Mouse (Mus musculus) spleen, adult 2 months (tissue): Measurements from ENCODE around the gene Camk1d.

Experiments
- CTCF ChIP-seq: fragments of 200-500 bp; IDR thresholded peaks from 2 replicates; pipeline ENCODE4 v1.5.1; 2011; ENCODE audit warnings: mild to moderate bottlenecking, inconsistent platforms; ENCODE audit not compliant: insufficient read depth, insufficient read length, insufficient replicate concordance; ENCODE audit errors: extremely low read depth
- POLR2A ChIP-seq: fragments of 200-500 bp; IDR thresholded peaks from 2 replicates; pipeline ENCODE4 v1.6.1; 2011; ENCODE audit warnings: low read depth, low read length, inconsistent platforms

GRCm38 (mm10) chr2:5426110-5426509, 288.2 kb downstream of the Camk1d start:
- TF ChIP-seq POLR2A (no peak), CTCF (no peak)
